Mouse (Mus musculus) midbrain, postnatal 0 days (tissue): ENCODE data around the gene Rin2. TPM values are rescaled to one million over a fixed set of nuclear protein-coding genes. Genes with fewer than 3 reads are reported as not detected.

Source experiments
- ATAC-seq: fragments of 200-750 bp; cut with Nextera tagmentation; 2 replicates; pipeline ENCODE4 v1.8.0; 2017; ENCODE audit warnings: moderate number of reproducible peaks, mild to moderate bottlenecking, moderate TSS enrichment, moderate library complexity; ENCODE audit not compliant: low FRiP score
- DNase-seq: peaks from one replicate; pipeline ENCODE4 v3.0.0-alpha.2; 2015; ENCODE audit warnings: low spot score
- H3K27ac ChIP-seq: fragments of 300-500 bp; sonication (generic); 2 replicates; pipeline ENCODE4 v1.5.1; 2014; ENCODE audit warnings: low read depth, mild to moderate bottlenecking, low read length, mixed read lengths
- H3K27me3 ChIP-seq: fragments of 300-500 bp; sonication (generic); 2 replicates; pipeline ENCODE4 v1.6.1; 2014; ENCODE audit warnings: low read length, control low read depth, mixed read lengths; ENCODE audit not compliant: insufficient read depth
- H3K36me3 ChIP-seq: fragments of 300-500 bp; sonication (generic); 2 replicates; pipeline ENCODE4 v1.6.1; 2014; ENCODE audit warnings: low read length, control low read depth, mixed read lengths; ENCODE audit not compliant: insufficient read depth
- H3K4me1 ChIP-seq: fragments of 300-500 bp; sonication (generic); 2 replicates; pipeline ENCODE4 v1.6.1; 2014; ENCODE audit warnings: mild to moderate bottlenecking, control low read depth, antibody characterized with exemption, low read length, mixed read lengths; ENCODE audit not compliant: insufficient read depth
- H3K4me2 ChIP-seq: fragments of 300-500 bp; sonication (generic); 2 replicates; pipeline ENCODE4 v1.6.1; 2014; ENCODE audit warnings: low read depth, mild to moderate bottlenecking, low read length, mixed read lengths; ENCODE audit not compliant: poor library complexity, severe bottlenecking
- H3K4me3 ChIP-seq: fragments of 300-500 bp; sonication (generic); 2 replicates; pipeline ENCODE4 v1.5.1; 2014; ENCODE audit warnings: low read depth, mild to moderate bottlenecking, low read length, moderate library complexity
- H3K9ac ChIP-seq: fragments of 300-500 bp; sonication (generic); replicated peaks from 2 replicates; pipeline ENCODE4 v1.6.1; 2014; ENCODE audit warnings: mild to moderate bottlenecking, low read length, moderate library complexity, mixed read lengths; ENCODE audit not compliant: poor library complexity, severe bottlenecking
- H3K9me3 ChIP-seq: fragments of 300-500 bp; sonication (generic); 2 replicates; pipeline ENCODE4 v1.6.1; 2016; ENCODE audit warnings: low read length, control low read depth
- CTCF ChIP-seq: IDR thresholded peaks from 2 replicates; pipeline ENCODE4 v1.5.1; 2016; ENCODE audit warnings: antibody characterized with exemption, mild to moderate bottlenecking
- WGBS: fragments of 180-500 bp; shearing (Covaris S2); extraction: QIAGEN DNeasy Blood & Tissue Kit; methylation state at CpG from one replicate; pipeline ENCODE4 v1.1.7; 2014; 5-methylcytosine and 5-hydroxymethylcytosine counted together
- polyA plus RNA-seq: library from polyadenylated mRNA; unstranded; fragments of >200 nt; fragmentation: Nextera tagmentation; extraction: Ambion mirVana; gene quantifications from 2 replicates; pipeline ENCODE4 v1.2.1, GENCODE M21; 2015
- total RNA-seq: library from RNA; depleted of rRNA; stranded (reverse); fragments of >200 nt; gene quantifications from 2 replicates; pipeline ENCODE4 v1.2.3, GENCODE M21; 2014

Gene Rin2
- total and polyA plus RNA-seq, 2 experiments from 2014 or later, result 10.5 to 18.0 TPM

- no peaks in the 10 kb centered on the region for H3K36me3 ChIP-seq
- no peak overlapping the region for H3K9ac ChIP-seq
- peaks cover 5% of the 10 kb centered on the region; the same call in 1 of the 2 replicates for H3K4me1 ChIP-seq
- DNase-seq (peak; percentile 53), ATAC-seq (no peak)
- TF ChIP-seq CTCF, result no peak
- no peaks in the 10 kb centered on the region for H3K27me3 ChIP-seq
- no peaks in the 10 kb centered on the region for H3K9me3 ChIP-seq
- 51% methylated on average over 13 of the region's 13 CpGs for WGBS
- H3K4me2 ChIP-seq, result no peak overlapping the region
- H3K27ac ChIP-seq, result no peak overlapping the region
- no peak overlapping the region for H3K4me3 ChIP-seq
Measured at GRCm38 (mm10) chr2:145784246-145784935, 109.4 kb downstream of the Rin2 start.

- DNase-seq (no peak), ATAC-seq (no peak)
- Histone ChIP-seq H3K9me3 (no peaks in the 10 kb centered on the region), H3K4me3 (no peak overlapping the region), H3K36me3 (no peaks in the 10 kb centered on the region), H3K27ac (no peak overlapping the region), H3K9ac (no peak overlapping the region), H3K4me2 (no peak overlapping the region), H3K27me3 (no peaks in the 10 kb centered on the region), H3K4me1 (peaks cover 5% of the 10 kb centered on the region; the same call in 1 of the 2 replicates)
- TF ChIP-seq CTCF, result no peak
- 84% methylated on average over 1 of the region's 1 CpGs for WGBS
Measured at GRCm38 (mm10) chr2:145784964-145785363, 109.9 kb downstream of the Rin2 start.

GRCm38 (mm10) chr2:145785758-145786617 lies 111.0 kb downstream of the Rin2 start:
- Histone ChIP-seq H3K36me3 (no peaks in the 10 kb centered on the region), H3K4me2 (peak overlapping the region; percentile 37), H3K9ac (peak overlapping the region; percentile 39; the same call in 1 of the 2 replicates), H3K27me3 (no peaks in the 10 kb centered on the region), H3K27ac (peak overlapping the region; percentile 47), H3K4me1 (peaks cover 5% of the 10 kb centered on the region; the same call in 1 of the 2 replicates), H3K4me3 (peak overlapping the region; percentile 23), H3K9me3 (no peaks in the 10 kb centered on the region)
- WGBS, result 2% methylated on average over 18 of the region's 18 CpGs
- DNase-seq, result peak; percentile 63
- ATAC-seq, result peak; percentile 57; the same call in 1 of the 2 replicates
- peak; percentile 38; the same call in 1 of the 2 replicates for TF ChIP-seq CTCF

GRCm38 (mm10) chr2:145786618-145786932 lies 111.6 kb downstream of the Rin2 start:
- Histone ChIP-seq H3K4me1 (peaks cover 5% of the 10 kb centered on the region; the same call in 1 of the 2 replicates), H3K9ac (no peak overlapping the region), H3K4me3 (peak overlapping the region; percentile 23; the same call in 1 of the 2 replicates), H3K4me2 (peak overlapping the region; percentile 37), H3K9me3 (no peaks in the 10 kb centered on the region), H3K27me3 (no peaks in the 10 kb centered on the region), H3K36me3 (no peaks in the 10 kb centered on the region), H3K27ac (peak overlapping the region; percentile 47; the same call in 1 of the 2 replicates)
- DNase-seq, result no peak
- no peak for TF ChIP-seq CTCF
- WGBS, result 4% methylated on average over 3 of the region's 3 CpGs
- no peak for ATAC-seq

- WGBS, result 80% methylated on average over 7 of the region's 7 CpGs
- H3K27me3 ChIP-seq, result no peaks in the 10 kb centered on the region
- no peak overlapping the region for H3K4me2 ChIP-seq
- DNase-seq, result no peak
- H3K9me3 ChIP-seq, result no peaks in the 10 kb centered on the region
- no peak for TF ChIP-seq CTCF
- H3K27ac ChIP-seq, result no peak overlapping the region
- ATAC-seq, result no peak
- peaks cover 5% of the 10 kb centered on the region; the same call in 1 of the 2 replicates for H3K4me1 ChIP-seq
- H3K4me3 ChIP-seq, result no peak overlapping the region
- no peaks in the 10 kb centered on the region for H3K36me3 ChIP-seq
- no peak overlapping the region for H3K9ac ChIP-seq
Measured at GRCm38 (mm10) chr2:145787486-145787885, 112.5 kb downstream of the Rin2 start.
